Mouse (Mus musculus) intestine, postnatal 0 days (tissue): ENCODE data around the gene Prss54. TPM values are rescaled to one million over a fixed set of nuclear protein-coding genes. Genes with fewer than 3 reads are reported as not detected.

Experiments
- ATAC-seq: fragments of 200-750 bp; cut with Nextera tagmentation; 2 replicates; pipeline ENCODE4 v1.8.0; 2017; ENCODE audit warnings: mild to moderate bottlenecking, moderate TSS enrichment, moderate library complexity
- H3K27ac ChIP-seq: fragments of 300-500 bp; sonication (generic); 2 replicates; pipeline ENCODE4 v1.5.1; 2014; ENCODE audit warnings: mild to moderate bottlenecking, low read depth, low read length, moderate library complexity
- H3K27me3 ChIP-seq: fragments of 300-500 bp; sonication (generic); replicated peaks from 2 replicates; pipeline ENCODE4 v1.6.1; 2014; ENCODE audit warnings: low read length, mixed read lengths; ENCODE audit not compliant: control insufficient read depth, insufficient read depth
- H3K36me3 ChIP-seq: fragments of 300-500 bp; sonication (generic); 2 replicates; pipeline ENCODE4 v1.6.1; 2014; ENCODE audit warnings: mild to moderate bottlenecking, moderate library complexity; ENCODE audit not compliant: control insufficient read depth, insufficient read depth
- H3K4me1 ChIP-seq: fragments of 300-500 bp; sonication (generic); replicated peaks from 2 replicates; pipeline ENCODE4 v1.6.1; 2014; ENCODE audit warnings: antibody characterized with exemption, low read length, mixed read lengths; ENCODE audit not compliant: control insufficient read depth, insufficient read depth
- H3K4me2 ChIP-seq: fragments of 300-500 bp; sonication (generic); replicated peaks from 2 replicates; pipeline ENCODE4 v1.6.1; 2014; ENCODE audit warnings: low read depth, mild to moderate bottlenecking, moderate library complexity
- H3K4me3 ChIP-seq: fragments of 300-500 bp; sonication (generic); 2 replicates; pipeline ENCODE4 v1.5.1; 2014; ENCODE audit warnings: low read depth, low read length
- H3K9ac ChIP-seq: fragments of 300-500 bp; sonication (generic); 2 replicates; pipeline ENCODE4 v1.6.1; 2014; ENCODE audit warnings: mild to moderate bottlenecking, low read depth, low read length
- H3K9me3 ChIP-seq: fragments of 300-500 bp; sonication (generic); 2 replicates; pipeline ENCODE4 v1.6.1; 2016; ENCODE audit warnings: mixed run types; ENCODE audit not compliant: control insufficient read depth
- CTCF ChIP-seq: sonication (generic); IDR thresholded peaks from 2 replicates; pipeline ENCODE4 v1.5.1; 2016; ENCODE audit warnings: low read depth, mild to moderate bottlenecking, control low read depth, antibody characterized with exemption, moderate library complexity
- WGBS: fragments of 180-500 bp; shearing (Covaris S2); extraction: QIAGEN DNeasy Blood & Tissue Kit; methylation state at CpG from one replicate; pipeline ENCODE4 v1.1.7; 2014; 5-methylcytosine and 5-hydroxymethylcytosine counted together
- polyA plus RNA-seq: library from polyadenylated mRNA; unstranded; fragments of >200 nt; fragmentation: Nextera tagmentation; extraction: Ambion mirVana; gene quantifications from 2 replicates; pipeline ENCODE4 v1.2.1, GENCODE M21; 2015

Gene Prss54
- polyA plus RNA-seq, 1 experiment from 2014 or later, result not detected

- no peaks in the 10 kb centered on the region for H3K9me3 ChIP-seq
- no peak overlapping the region for H3K27ac ChIP-seq
- no peak for TF ChIP-seq CTCF
- 78% methylated on average over 6 of the region's 6 CpGs for WGBS
- no peaks in the 10 kb centered on the region for H3K36me3 ChIP-seq
- H3K9ac ChIP-seq, result no peak overlapping the region
- H3K4me2 ChIP-seq, result no peak overlapping the region
- no peak overlapping the region for H3K4me3 ChIP-seq
- no peak for ATAC-seq
- H3K4me1 ChIP-seq, result no peaks in the 10 kb centered on the region
- H3K27me3 ChIP-seq, result no peaks in the 10 kb centered on the region
Measured at GRCm38 (mm10) chr8:95566809-95567208, 9.3 kb downstream of the Prss54 start.

DNA sequence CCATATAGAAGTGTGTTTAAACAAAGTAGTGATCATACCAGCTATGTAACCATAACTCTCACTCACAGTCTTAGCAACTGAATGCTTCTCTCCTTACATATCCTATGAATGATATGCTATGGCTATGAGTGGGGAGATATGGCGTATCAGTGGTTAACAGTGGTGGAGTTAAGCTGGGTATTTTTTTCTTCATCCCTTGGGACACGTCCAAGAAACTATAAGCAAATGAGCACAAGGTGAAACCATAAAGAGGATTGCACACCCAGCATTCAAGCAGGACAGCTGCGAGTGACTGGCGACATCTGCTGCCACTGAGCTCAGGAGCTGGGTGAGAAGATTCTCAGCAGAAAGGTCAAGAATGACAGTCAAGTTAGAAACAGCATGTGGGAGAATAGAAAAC lies 9.9 kb downstream of the Prss54 start:
- no peak overlapping the region for H3K4me2 ChIP-seq
- H3K36me3 ChIP-seq, result no peaks in the 10 kb centered on the region
- no peaks in the 10 kb centered on the region for H3K4me1 ChIP-seq
- 60% methylated on average over 4 of the region's 4 CpGs for WGBS
- no peak for TF ChIP-seq CTCF
- no peaks in the 10 kb centered on the region for H3K9me3 ChIP-seq
- H3K27me3 ChIP-seq, result no peaks in the 10 kb centered on the region
- H3K27ac ChIP-seq, result no peak overlapping the region
- ATAC-seq, result no peak
- no peak overlapping the region for H3K9ac ChIP-seq
- H3K4me3 ChIP-seq, result no peak overlapping the region

DNA sequence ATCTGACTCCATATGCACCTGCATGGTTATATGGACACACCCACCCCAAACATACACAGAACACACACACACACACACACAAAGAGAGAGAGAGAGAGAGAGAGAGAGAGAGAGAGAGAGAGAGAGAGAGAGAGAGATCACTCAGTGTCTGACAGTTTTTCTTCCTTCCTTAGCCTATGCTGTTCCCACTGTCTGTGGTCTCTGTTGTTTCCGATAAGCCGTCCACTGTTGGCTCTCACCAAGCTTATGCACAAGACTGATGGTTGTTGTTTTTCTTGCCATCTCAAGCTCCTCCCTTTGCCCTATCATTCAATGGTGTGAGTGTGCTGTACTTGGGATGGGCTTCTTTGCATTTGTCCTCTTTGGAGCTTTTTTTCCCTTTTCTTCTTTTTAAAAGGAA lies 20.2 kb downstream of the Prss54 start:
- ATAC-seq, result no peak
- Histone ChIP-seq H3K27ac (no peak overlapping the region), H3K9ac (no peak overlapping the region), H3K4me2 (no peak overlapping the region), H3K27me3 (no peaks in the 10 kb centered on the region), H3K9me3 (no peaks in the 10 kb centered on the region), H3K4me3 (no peak overlapping the region), H3K4me1 (no peaks in the 10 kb centered on the region), H3K36me3 (no peaks in the 10 kb centered on the region)
- 92% methylated on average over 2 of the region's 2 CpGs for WGBS
- TF ChIP-seq CTCF, result no peak

DNA sequence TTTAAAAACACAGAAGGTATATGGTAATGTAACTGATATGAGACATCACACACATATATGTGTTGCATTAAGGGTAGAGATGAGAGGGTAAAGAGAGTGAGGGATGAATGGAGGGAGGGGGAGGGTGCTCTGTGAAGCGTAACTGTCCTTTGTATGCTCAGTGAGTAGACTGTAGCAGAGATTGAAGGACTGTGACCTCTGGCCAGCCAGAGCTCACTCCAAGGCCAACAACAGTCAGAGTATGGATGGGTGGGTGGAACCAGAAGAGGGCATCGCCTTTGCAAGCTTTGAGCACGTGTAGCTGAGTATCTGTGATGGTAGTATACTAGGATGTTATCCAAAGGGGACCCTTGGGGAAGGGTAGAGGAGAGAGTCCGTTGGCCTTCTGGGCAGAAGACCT lies 24.6 kb downstream of the Prss54 start:
- TF ChIP-seq CTCF, result no peak
- no peak overlapping the region for H3K4me2 ChIP-seq
- WGBS, result 67% methylated on average over 4 of the region's 4 CpGs
- no peaks in the 10 kb centered on the region for H3K9me3 ChIP-seq
- no peak overlapping the region for H3K4me3 ChIP-seq
- no peaks in the 10 kb centered on the region for H3K27me3 ChIP-seq
- H3K4me1 ChIP-seq, result no peaks in the 10 kb centered on the region
- H3K27ac ChIP-seq, result no peak overlapping the region
- H3K36me3 ChIP-seq, result no peaks in the 10 kb centered on the region
- no peak overlapping the region for H3K9ac ChIP-seq
- no peak for ATAC-seq

GRCm38 (mm10) chr8:95549871-95550829 lies 26.0 kb downstream of the Prss54 start:
- TF ChIP-seq CTCF, result no peak
- H3K27ac ChIP-seq, result no peak overlapping the region
- no peaks in the 10 kb centered on the region for H3K4me1 ChIP-seq
- no peak overlapping the region for H3K4me2 ChIP-seq
- no peaks in the 10 kb centered on the region for H3K36me3 ChIP-seq
- H3K4me3 ChIP-seq, result no peak overlapping the region
- H3K9me3 ChIP-seq, result no peaks in the 10 kb centered on the region
- WGBS, result 55% methylated on average over 16 of the region's 16 CpGs
- no peak overlapping the region for H3K9ac ChIP-seq
- no peak for ATAC-seq
- no peaks in the 10 kb centered on the region for H3K27me3 ChIP-seq

DNA sequence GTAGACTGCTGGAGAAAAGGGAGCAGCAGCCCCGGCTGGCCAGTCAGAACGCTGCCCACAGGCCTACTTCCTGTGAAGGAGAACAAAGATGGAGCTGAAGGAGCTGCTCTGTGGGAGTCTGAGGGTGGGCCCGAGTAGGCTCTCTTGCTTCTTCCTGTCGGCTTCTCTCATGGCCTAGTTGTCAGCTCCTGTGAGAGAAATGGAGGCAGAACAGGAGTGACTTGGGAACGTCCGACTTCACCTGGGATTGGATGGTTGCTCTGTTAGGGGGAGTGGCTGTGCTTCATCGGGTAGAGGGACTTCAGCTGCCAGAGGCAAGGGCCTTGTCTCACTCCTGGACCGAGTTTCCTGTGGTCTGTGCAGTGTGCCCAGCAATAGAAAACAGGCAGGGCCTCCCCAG lies 28.2 kb downstream of the Prss54 start:
- Histone ChIP-seq H3K4me2 (no peak overlapping the region), H3K36me3 (no peaks in the 10 kb centered on the region), H3K9me3 (no peaks in the 10 kb centered on the region), H3K9ac (no peak overlapping the region), H3K27me3 (no peaks in the 10 kb centered on the region), H3K4me3 (no peak overlapping the region), H3K27ac (no peak overlapping the region), H3K4me1 (no peaks in the 10 kb centered on the region)
- no peak for TF ChIP-seq CTCF
- ATAC-seq, result no peak
- WGBS, result 61% methylated on average over 8 of the region's 8 CpGs
